Mouse (Mus musculus) heart, adult 18-20 months (tissue): ENCODE data around the gene Ctps2. TPM values are rescaled to one million over a fixed set of nuclear protein-coding genes. Genes with fewer than 3 reads are reported as not detected.

Experiments used
- DNase-seq, 2 experiments: peaks; one replicate each; pipeline ENCODE4 v3.0.0; 2021 to 2022; ENCODE audit warnings: mixed read lengths in 1 of 2
- long read RNA-seq, 2 experiments: library from polyadenylated mRNA; stranded (forward); transcript quantifications; one replicate each; pipeline ENCODE4 v2.0.0; 2021
- total RNA-seq, 2 experiments: library from RNA; stranded (reverse); gene quantifications; 2 replicates each; pipeline ENCODE4 v1.2.3; 2021

The Ctps2 gene
- 10 to 100 TPM; 13.3 to 13.4 TPM for total RNA-seq
- long read RNA-seq, experiment 1, partial matches to known transcripts, result 1 of 10 reads
- long read RNA-seq, experiment 1, other reads (novel, unspliced or antisense), result 2 of 10 reads
- long read RNA-seq, experiment 2, partial matches to known transcripts, result 2 of 6 reads
- long read RNA-seq, experiment 2, other reads (novel, unspliced or antisense), result 2 of 6 reads

DNA sequence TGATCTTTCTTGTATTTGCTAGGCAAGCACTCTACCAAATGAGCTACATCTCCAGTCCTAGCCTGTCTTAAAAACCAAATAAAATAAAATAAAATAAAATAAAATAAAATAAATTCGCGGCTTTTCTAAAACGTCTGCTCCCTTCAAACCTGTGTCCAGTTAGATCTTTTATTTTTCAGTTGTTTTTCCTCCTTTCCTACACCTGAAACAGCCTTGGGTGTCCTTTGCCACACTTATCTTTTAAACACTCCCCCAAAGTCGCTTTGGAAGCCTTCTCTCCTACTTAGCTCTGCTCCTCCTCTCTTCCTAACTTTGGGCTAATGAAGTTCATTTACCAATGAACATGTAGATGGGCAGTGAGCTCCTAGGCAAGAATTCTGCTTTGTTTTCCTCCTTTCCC, at the start of gene Ctps2:
Gene Ctps2, plus strand, starts transcription at position 301 of the 400 bp plus-strand sequence.
- DNase-seq, result no peak

GRCm38 (mm10) chrX:162868294-162868965, 32.6 kb upstream of the Ctps2 start:
- peak; percentile 15 for DNase-seq

DNA sequence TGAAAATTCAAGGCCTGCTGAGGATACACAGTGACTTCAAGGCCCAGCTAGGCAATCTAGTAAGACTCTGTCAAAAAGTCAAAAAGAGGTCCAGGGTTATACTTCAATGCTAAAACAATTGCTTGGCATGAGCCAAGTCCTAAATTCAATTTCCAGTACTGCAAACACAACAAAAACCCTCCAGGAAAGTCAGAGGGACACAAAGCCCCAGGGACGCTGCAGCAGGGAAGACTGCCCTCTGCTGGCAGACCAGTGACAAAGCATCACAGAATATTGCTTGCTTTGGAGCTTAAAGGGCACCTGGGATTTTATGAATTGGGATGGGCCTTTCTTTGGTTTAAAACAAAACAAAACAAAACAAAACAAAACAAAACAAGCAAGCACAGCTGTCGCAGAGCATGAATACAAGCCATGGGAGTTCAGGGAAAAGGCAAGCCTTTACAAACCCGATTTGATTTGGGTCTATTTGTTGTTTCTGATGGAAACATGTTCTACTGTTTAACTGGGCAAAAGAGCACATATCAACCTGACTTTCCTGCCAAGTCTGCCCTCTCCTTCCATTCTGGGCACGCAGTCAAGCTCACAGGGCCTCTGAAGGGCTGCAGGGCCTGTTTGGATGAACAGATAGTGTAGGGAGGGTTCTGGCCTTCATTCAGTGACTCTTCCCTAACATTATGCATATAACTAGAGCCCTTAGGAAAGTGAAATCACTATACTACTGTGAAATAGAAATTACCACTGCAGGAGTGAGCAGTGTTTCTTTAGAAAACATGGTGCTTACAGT, 29.1 kb upstream of the Ctps2 start:
- DNase-seq, result peak; percentile 45 to 58

GRCm38 (mm10) chrX:162873761-162874160, 27.3 kb upstream of the Ctps2 start:
- DNase-seq, result no peak

DNA sequence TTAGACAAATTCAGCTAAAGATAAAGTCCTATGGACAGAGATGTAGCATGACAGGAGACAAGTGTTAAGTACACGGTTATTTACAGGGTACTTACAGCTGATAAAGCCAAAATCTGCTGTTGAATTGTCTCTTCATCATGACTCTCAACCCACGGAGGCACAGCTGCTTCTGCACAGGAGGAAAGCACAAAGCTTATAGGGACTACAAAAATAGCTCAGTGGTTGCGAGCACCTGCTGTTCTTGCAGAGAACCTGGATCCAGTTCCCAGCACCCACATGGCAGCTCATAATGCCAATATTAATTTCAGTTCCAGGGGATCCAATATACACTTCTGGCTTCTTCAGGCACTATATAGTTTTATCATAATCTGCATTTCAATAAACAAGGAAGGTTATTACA, 22.8 kb upstream of the Ctps2 start:
- no peak for DNase-seq

GRCm38 (mm10) chrX:162887931-162888511, 13.0 kb upstream of the Ctps2 start, which contains the start of gene Syap1:
Syap1 (minus strand) TSS chrX:162888447.
- peak; percentile 86 to 89 for DNase-seq

GRCm38 (mm10) chrX:162888575-162889223, 12.3 kb upstream of the Ctps2 start:
- DNase-seq, result peak in 1 of 2 experiments; percentile 0

GRCm38 (mm10) chrX:162901371-162902039, 467 bp downstream of the Ctps2 start:
- DNase-seq, result peak; percentile 59 to 63

- DNase-seq, result peak; percentile 43 to 54
These were observed 1.1 kb downstream of the Ctps2 start for GRCm38 (mm10) chrX:162902040-162902734.

GRCm38 (mm10) chrX:162907554-162907953, 6.5 kb downstream of the Ctps2 start:
- DNase-seq, result no peak

GRCm38 (mm10) chrX:162913651-162914050, 12.6 kb downstream of the Ctps2 start:
- DNase-seq, result no peak

- peak; percentile 33 to 76 for DNase-seq
These were observed 14.7 kb downstream of the Ctps2 start for GRCm38 (mm10) chrX:162915697-162916096.

GRCm38 (mm10) chrX:162921487-162922125, 20.6 kb downstream of the Ctps2 start:
- DNase-seq, result no peak

- no peak for DNase-seq
These were observed 30.4 kb downstream of the Ctps2 start for GRCm38 (mm10) chrX:162931467-162931866.

DNA sequence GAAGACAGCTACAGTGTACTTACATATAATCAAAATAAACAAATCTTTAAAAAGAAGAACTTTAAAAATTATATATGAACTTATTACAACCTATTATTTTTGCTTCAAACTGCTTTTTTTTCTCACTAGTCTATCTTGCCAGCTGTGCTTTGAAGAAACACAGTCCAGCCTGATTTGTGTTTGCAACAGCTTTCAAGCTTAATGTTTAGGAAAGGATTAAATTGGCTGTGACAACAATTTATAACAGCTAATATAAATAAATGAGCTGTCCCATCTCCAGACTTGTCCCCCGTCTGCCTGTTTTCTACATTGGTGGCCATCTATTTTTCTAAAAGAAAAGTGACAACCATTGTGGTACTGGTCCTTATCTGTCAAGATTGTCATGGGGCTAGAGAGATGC, 41.0 kb downstream of the Ctps2 start:
- DNase-seq, result no peak

DNA sequence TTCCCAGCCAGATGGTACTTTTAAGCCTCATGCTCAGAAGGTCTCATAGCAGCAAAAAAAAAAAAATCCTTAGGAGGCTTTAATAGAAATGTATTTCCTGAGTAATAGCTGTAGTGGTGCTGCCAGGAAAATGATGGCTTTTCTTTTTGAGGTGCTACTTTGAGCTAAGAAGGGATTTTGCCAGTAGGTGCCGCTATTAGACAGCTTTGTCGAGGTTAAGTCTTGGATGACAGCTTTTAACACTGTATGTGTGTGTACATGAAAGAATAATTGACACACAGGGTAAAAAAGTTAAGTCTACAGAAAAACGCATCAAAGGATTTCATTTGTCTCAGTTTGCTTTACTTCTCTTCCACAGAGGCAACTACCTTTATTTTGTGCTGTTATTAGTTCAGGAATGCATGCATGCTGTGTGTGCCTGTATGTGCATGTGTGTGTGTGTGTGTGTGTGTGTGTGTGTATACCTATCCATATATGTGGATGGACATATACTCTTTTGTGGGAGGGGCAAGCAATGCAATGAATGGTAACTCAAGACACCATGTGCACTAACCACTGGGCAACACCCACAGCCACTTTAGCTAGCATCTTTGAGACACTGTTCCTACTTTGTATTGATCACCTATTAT, 48.9 kb downstream of the Ctps2 start:
- peak; percentile 7 to 40 for DNase-seq

DNA sequence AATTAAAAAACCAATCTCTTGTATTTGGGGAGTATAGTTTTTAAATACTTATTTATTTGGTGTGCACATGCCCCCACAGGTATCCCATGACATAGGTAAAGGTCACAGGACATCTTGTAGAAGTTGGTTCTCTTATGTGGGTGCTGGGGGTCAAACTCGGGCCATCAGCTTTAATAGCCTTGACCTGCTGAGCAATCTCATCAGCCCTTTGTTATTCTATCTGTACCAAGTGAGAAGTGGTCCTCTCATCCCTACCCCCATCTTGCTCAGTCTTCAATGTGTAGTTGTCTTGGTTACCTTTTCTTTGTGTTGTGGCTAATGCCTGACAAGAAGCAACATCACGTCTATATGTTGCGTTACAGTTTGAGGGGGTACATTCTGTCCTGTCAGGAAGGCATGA, 56.9 kb downstream of the Ctps2 start:
- DNase-seq, result no peak

DNA sequence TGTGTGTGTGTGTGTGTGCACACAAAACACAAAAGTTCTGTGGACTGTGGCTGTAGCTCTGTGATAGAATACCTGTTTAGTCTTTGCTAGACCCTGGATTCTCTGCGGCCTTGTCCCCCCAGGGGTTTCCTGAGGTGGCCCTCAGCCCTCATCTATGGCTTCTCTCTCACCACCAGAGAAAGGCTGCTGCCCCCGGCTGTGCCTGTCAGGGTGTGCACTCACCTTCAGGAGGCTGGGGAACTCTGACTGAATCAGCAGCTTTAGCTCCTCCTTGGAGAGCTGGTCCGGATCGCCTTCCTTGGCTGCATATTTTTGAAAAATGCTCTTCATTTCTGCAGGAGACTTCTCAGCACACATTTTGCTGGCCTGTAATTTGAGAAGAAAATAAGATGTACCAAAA, 62.8 kb downstream of the Ctps2 start:
- no peak for DNase-seq

DNA sequence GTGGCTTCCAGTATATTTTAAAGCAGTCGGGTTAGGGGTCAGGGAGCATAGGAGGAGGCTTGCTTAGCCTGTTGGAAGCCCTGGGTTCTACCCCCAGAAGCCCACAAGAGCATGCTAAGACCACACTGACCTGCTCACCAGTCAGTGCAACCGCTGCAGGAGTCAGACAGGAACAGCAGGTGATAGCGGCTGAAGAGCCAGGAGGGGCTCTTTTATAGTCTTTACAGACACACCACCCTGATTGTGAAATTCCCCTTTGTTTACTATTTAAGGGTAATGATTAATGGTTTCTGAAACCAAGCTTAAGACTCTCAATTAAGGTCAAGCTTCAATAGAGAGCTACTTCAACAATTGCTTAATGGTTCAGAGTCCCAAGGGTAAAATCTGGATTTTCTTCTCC, 63.3 kb downstream of the Ctps2 start, which contains the start of gene S100g:
Gene S100g, minus strand, starts transcription at position 217 of the 400 bp plus-strand sequence.
- DNase-seq, result no peak

DNA sequence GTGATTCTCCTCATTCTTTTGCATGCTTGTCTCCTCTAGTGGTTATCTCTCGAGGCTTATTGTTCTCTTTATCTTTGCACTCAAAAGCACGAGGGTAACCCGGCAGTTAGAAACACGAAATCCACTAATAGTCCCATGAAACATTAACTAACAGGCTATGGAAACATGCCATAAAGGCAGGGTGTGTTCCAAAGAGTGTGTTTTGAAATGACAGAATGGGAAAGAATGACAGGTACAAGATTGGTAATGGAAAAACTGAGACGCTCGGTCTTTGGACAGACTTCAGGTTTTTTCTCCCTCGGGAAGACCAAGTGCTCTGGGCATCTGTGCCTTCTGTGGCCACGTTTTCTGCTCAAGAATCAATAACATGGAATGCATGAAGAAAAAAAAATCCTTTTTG, 66.4 kb downstream of the Ctps2 start:
- peak in 1 of 2 experiments; percentile 12 for DNase-seq
